Mouse (Mus musculus): Measurements from ENCODE around the gene Zc2hc1c. TPM values are rescaled to one million over a fixed set of nuclear protein-coding genes. Genes with fewer than 3 reads are reported as not detected.

Zc2hc1c gene
- polyA plus RNA-seq, 2 experiments: 0.02 to 0.03 TPM

DNA sequence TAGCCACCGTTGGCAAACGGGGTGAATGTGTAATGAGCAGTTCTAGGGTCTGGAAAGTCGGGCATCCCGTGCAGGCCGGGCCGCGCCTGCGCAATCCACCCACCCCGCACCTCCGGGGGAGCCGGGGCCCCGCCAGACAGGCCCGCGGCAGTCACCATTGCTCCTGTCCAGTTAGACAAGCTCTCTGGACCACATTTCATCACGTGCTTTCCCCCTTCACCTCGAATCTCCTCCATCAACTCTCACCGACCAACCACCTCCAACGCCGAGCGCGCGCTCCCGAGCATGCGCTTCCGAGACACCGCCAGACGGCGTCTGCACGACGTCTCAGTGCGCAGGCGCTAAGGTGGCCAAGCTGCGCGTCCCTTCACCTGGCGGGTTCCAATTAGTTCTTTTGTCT lies 18.1 kb upstream of the Zc2hc1c start, which contains the start of gene Mlh3:
TSS of gene Mlh3 (minus strand) at position 281 of the 400 bp plus-strand sequence.
- Histone ChIP-seq H3K4me1 (replicated peaks; ENCODE audit: control insufficient read depth in 2 of 2, insufficient read depth in 2 of 2, low read length in 1 of 2) (peaks cover 9 to 10% of the 10 kb centered on the region in 2 experiments; a peak in 3 of 4 replicates), H3K27ac (peak within 1 kb of the TSS; percentile 26), H3K9me3 (ENCODE audit: control insufficient read depth, low read length) (no peaks in the 10 kb centered on the region), H3K27me3 (ENCODE audit: control insufficient read depth, insufficient read depth, low read length) (no peaks in the 10 kb centered on the region), H3K4me3 (ENCODE audit: insufficient read depth in 1 of 2, low read depth in 2 of 2, low read length in 2 of 2) (peak within 1 kb of the TSS; percentile 72 to 85), H3K9ac (replicated peaks) (peak within 1 kb of the TSS; percentile 65), H3K4me2 (ENCODE audit: low read depth) (peak within 1 kb of the TSS; percentile 83), H3K36me3 (replicated peaks; ENCODE audit: control insufficient read depth, insufficient read depth, low read depth) (peaks cover 5% of the 10 kb centered on the region)
- WGBS (ENCODE audit: insufficient replicate concordance): 2% methylated on average over 35 of the region's 35 CpGs
- TF ChIP-seq EP300 (IDR thresholded peaks at IDR 0.05; ENCODE audit: low read depth) (no peak), CTCF (IDR thresholded peaks at IDR 0.05; ENCODE audit: low read depth) (peak; percentile 81)
- DNase-seq (ENCODE audit: low read depth in 3 of 3, low spot score in 3 of 3): peak; percentile 66 to 69 (median 68)
- ATAC-seq (ENCODE audit: insufficient read depth): peak; percentile 87

DNA sequence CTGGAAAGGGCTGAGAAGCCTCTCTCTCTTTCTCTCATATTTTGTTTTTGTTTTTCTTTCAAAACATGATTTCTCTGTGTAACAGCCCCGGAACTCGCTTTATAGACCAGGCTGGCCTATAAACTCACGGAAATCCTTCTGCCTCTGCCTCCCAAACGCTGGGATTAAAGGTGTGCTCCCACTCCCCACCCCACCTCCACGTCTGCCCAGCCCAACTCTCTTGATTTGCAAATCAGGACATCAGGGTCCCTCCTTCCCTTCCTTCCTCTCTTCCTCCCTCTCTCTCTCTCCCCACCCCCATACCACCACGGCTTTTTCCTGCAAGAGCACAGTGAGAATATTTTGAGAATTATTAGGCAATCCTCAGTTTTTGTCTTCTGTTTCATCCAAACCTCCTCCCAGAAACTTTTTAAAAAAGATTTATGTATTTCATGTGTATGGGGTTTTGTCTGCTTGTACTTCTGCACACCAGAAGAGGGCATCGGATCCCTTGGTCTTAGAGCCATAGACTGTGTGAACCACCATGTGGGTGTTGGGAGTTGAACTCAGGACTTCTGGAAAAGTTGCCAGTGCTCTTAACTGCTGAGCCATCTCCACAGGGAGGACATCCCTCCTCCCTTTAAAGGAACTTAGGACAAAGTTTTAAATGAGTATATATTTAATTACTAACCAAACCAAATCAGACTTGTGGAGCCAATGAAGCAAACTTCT lies 17.1 kb upstream of the Zc2hc1c start:
- Histone ChIP-seq H3K4me3 (ENCODE audit: insufficient read depth in 1 of 2, low read depth in 2 of 2, low read length in 2 of 2) (no peak overlapping the region), H3K27me3 (ENCODE audit: control insufficient read depth, insufficient read depth, low read length) (no peaks in the 10 kb centered on the region), H3K27ac (no peak overlapping the region; the same call in 1 of the 2 replicates), H3K36me3 (replicated peaks; ENCODE audit: control insufficient read depth, insufficient read depth, low read depth) (peaks cover 8% of the 10 kb centered on the region), H3K4me2 (ENCODE audit: low read depth) (peak overlapping the region; percentile 83; the same call in 1 of the 2 replicates), H3K9me3 (ENCODE audit: control insufficient read depth, low read length) (no peaks in the 10 kb centered on the region), H3K9ac (replicated peaks) (no peak overlapping the region), H3K4me1 (replicated peaks; ENCODE audit: control insufficient read depth in 2 of 2, insufficient read depth in 2 of 2, low read length in 1 of 2) (peaks cover 9 to 10% of the 10 kb centered on the region in 2 experiments; a peak in 3 of 4 replicates)
- 58% methylated on average over 7 of the region's 7 CpGs for WGBS (ENCODE audit: insufficient replicate concordance)
- ATAC-seq (ENCODE audit: insufficient read depth) (no peak), DNase-seq (ENCODE audit: low read depth in 3 of 3, low spot score in 3 of 3) (no peak)
- peak; percentile 32; the same call in 1 of the 2 replicates for TF ChIP-seq CTCF (IDR thresholded peaks at IDR 0.05; ENCODE audit: low read depth)
- TF ChIP-seq EP300 (IDR thresholded peaks at IDR 0.05; ENCODE audit: low read depth): no peak

DNA sequence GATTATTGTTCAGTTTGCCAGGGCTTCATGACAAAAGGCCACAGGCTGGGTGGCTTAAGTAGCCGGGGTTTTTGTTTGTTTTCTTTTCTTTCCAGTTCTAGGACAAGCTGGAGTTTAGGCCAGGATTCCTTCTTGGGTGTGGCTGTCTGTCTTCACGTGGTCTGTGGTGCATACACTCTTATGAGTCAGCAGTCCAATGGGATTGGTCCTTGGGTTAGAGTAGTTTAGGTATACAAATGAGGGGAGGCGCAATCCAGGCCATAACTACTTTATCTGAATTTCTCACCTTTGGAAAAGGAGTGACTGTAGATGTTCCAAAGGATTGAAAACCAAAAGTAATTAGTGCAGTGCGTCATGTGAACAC lies 16.6 kb upstream of the Zc2hc1c start:
- H3K27ac ChIP-seq: no peak overlapping the region
- H3K4me3 ChIP-seq (ENCODE audit: insufficient read depth in 1 of 2, low read depth in 2 of 2, low read length in 2 of 2): no peak overlapping the region
- H3K9ac ChIP-seq (replicated peaks): no peak overlapping the region
- ATAC-seq (ENCODE audit: insufficient read depth) (peak; percentile 50; the same call in 1 of the 2 replicates), DNase-seq (ENCODE audit: low read depth in 3 of 3, low spot score in 3 of 3) (peak in 1 of 3 experiments; percentile 38)
- TF ChIP-seq CTCF (IDR thresholded peaks at IDR 0.05; ENCODE audit: low read depth) (no peak), EP300 (IDR thresholded peaks at IDR 0.05; ENCODE audit: low read depth) (no peak)
- no peaks in the 10 kb centered on the region for H3K27me3 ChIP-seq (ENCODE audit: control insufficient read depth, insufficient read depth, low read length)
- peaks cover 9 to 10% of the 10 kb centered on the region in 2 experiments; a peak in 3 of 4 replicates for H3K4me1 ChIP-seq (replicated peaks; ENCODE audit: control insufficient read depth in 2 of 2, insufficient read depth in 2 of 2, low read length in 1 of 2)
- peaks cover 8% of the 10 kb centered on the region for H3K36me3 ChIP-seq (replicated peaks; ENCODE audit: control insufficient read depth, insufficient read depth, low read depth)
- H3K9me3 ChIP-seq (ENCODE audit: control insufficient read depth, low read length): no peaks in the 10 kb centered on the region
- 56% methylated on average over 4 of the region's 4 CpGs for WGBS (ENCODE audit: insufficient replicate concordance)
- no peak overlapping the region for H3K4me2 ChIP-seq (ENCODE audit: low read depth)

DNA sequence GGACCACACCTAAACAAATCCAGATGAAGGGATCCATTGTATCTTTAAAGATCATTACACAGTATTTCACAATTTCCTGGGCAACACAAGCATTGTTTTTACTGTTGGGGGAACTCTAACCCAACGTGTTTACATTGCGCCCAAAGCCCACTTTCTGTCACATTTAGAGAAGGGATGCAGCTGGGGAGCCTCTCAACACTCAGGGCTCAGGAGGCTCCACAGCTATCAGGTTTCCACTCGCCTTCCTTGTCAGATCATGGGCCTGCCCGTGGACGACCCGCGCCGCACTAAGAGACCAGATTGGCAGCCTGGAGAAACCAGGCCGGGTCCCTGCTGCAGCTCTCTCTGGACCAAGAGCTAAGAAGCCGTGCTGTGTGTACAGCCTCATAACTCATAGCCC lies 14.9 kb upstream of the Zc2hc1c start:
- no peaks in the 10 kb centered on the region for H3K27me3 ChIP-seq (ENCODE audit: control insufficient read depth, insufficient read depth, low read length)
- no peak overlapping the region for H3K27ac ChIP-seq
- H3K4me2 ChIP-seq (ENCODE audit: low read depth): no peak overlapping the region
- H3K9me3 ChIP-seq (ENCODE audit: control insufficient read depth, low read length): no peaks in the 10 kb centered on the region
- WGBS (ENCODE audit: insufficient replicate concordance): 78% methylated on average over 10 of the region's 10 CpGs
- no peak overlapping the region for H3K4me3 ChIP-seq (ENCODE audit: insufficient read depth in 1 of 2, low read depth in 2 of 2, low read length in 2 of 2)
- H3K4me1 ChIP-seq (replicated peaks; ENCODE audit: control insufficient read depth in 2 of 2, insufficient read depth in 2 of 2, low read length in 1 of 2): peaks cover 11 to 17% of the 10 kb centered on the region in 2 experiments
- H3K9ac ChIP-seq (replicated peaks): no peak overlapping the region
- DNase-seq (ENCODE audit: low read depth in 3 of 3, low spot score in 3 of 3): no peak
- peaks cover 8% of the 10 kb centered on the region for H3K36me3 ChIP-seq (replicated peaks; ENCODE audit: control insufficient read depth, insufficient read depth, low read depth)
- TF ChIP-seq EP300 (IDR thresholded peaks at IDR 0.05; ENCODE audit: low read depth) (no peak), CTCF (IDR thresholded peaks at IDR 0.05; ENCODE audit: low read depth) (no peak)
- ATAC-seq (ENCODE audit: insufficient read depth): no peak

DNA sequence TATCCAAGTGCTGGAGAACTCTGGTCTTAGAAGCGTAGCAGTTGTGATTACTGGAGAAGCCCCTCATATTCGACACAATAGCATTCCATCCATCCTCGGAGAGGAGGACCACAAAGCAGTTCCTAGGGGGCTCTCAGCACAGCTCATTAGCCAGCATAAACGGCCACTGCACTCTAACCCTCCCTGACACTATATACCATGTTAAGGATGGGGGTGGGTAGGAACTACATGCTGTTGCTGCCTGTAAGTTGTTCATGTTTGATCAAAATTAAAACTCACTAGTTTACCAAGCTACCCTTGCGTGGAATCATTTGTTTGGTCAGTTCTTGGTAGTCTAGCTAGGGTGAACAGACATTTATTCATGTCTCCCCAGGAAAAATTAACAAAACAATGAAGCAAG lies 12.1 kb upstream of the Zc2hc1c start:
- Histone ChIP-seq H3K4me2 (ENCODE audit: low read depth) (no peak overlapping the region), H3K4me1 (replicated peaks; ENCODE audit: control insufficient read depth in 2 of 2, insufficient read depth in 2 of 2, low read length in 1 of 2) (peaks cover 23 to 32% of the 10 kb centered on the region in 2 experiments), H3K9ac (replicated peaks) (no peak overlapping the region), H3K4me3 (ENCODE audit: insufficient read depth in 1 of 2, low read depth in 2 of 2, low read length in 2 of 2) (no peak overlapping the region), H3K27ac (no peak overlapping the region), H3K9me3 (ENCODE audit: control insufficient read depth, low read length) (no peaks in the 10 kb centered on the region), H3K27me3 (ENCODE audit: control insufficient read depth, insufficient read depth, low read length) (no peaks in the 10 kb centered on the region), H3K36me3 (replicated peaks; ENCODE audit: control insufficient read depth, insufficient read depth, low read depth) (peaks cover 8% of the 10 kb centered on the region)
- TF ChIP-seq EP300 (IDR thresholded peaks at IDR 0.05; ENCODE audit: low read depth) (no peak), CTCF (IDR thresholded peaks at IDR 0.05; ENCODE audit: low read depth) (no peak)
- no peak for DNase-seq (ENCODE audit: low read depth in 3 of 3, low spot score in 3 of 3)
- ATAC-seq (ENCODE audit: insufficient read depth): no peak
- WGBS (ENCODE audit: insufficient replicate concordance): 78% methylated on average over 5 of the region's 5 CpGs
